Mouse (Mus musculus) thymus, postnatal 36 days (tissue): Measurements from ENCODE around the gene Ankrd13d.

ENCODE experiments used
- DNase-seq, 2 experiments: peaks; one replicate each; pipeline ENCODE4 v3.0.0; 2022; ENCODE audit warnings: mixed read lengths in 2 of 2

Gene Ankrd13d

DNA sequence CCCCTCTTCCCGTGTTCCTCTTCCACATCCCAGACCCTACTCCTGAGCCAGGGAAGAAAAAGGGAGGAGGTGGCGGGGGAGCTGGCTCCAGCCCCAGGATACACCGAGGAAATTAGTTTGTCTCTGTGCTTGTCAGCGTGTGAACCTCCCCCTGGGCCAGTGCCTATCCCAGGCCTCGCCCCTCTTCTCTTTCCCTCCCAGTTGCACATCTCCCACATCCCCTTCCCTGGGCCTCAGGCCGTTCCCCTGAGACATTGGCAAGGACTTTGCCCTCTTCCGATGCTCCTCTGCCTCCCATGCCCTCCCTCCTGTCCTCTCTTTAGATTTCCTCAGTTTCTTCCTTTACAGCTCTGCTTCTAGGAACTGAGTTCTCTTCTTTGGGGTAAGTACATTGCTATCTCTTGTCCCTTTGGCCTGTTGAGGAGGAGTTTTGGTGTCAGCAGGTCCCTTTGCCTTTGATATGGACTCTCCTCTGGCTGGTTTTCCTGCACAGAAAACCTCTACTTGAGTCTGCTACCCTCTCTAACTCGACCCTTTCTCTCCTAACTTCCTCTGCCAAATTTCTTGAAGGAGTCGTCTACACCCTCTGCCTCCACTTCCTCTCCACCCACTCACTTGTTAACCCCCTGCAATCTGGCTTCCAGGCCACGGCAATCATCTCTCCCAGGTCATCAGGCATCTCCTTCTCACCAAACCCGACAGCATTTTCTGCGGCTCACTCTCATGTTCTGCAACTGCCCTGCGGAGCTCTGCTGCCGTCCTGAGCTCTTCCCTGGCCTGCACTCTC lies 61.8 kb downstream of the Ankrd13d start:
- no peak for DNase-seq

DNA sequence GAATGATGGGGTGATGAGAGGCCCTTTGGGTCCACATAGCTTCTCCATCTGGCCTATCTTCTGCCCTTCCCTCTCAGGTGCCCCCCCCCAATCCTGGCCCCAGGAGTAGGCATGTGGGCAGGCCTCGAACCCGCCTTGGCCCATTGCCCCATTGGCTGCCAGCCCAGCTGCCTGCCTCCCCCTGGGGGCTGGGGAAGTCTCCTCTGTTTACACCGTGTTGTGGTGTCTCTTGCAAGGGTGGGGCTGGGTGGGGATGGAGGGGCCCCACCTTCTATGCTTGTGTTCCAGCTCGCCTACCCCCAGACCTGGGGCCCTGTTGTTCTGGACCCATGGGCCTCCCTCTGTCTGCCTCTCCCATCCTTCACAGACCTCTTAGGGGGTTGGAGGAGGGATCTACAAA lies 62.5 kb downstream of the Ankrd13d start:
- no peak for DNase-seq
